Mouse (Mus musculus) C2C12 (cell line): ENCODE results near the gene BC049715.

Experiments
- CTCF ChIP-seq: IDR thresholded peaks from one replicate; pipeline ENCODE4 v1.5.1; 2011; ENCODE audit not compliant: control insufficient read depth, insufficient read depth, insufficient read length
- FOSL1 ChIP-seq: IDR thresholded peaks from one replicate; pipeline ENCODE4 v1.8.0; 2011; ENCODE audit warnings: mild to moderate bottlenecking, low read length; ENCODE audit not compliant: poor library complexity, insufficient read depth, severe bottlenecking
- MAX ChIP-seq: IDR thresholded peaks from one replicate; pipeline ENCODE4 v1.6.1; 2011; ENCODE audit warnings: mild to moderate bottlenecking, control low read depth
- USF1 ChIP-seq: IDR thresholded peaks from one replicate; pipeline ENCODE4 v1.6.1; 2011; ENCODE audit warnings: low read depth, mild to moderate bottlenecking, control low read depth, moderate library complexity

GRCm38 (mm10) chr6:136875670-136876069 is 48.2 kb downstream of the BC049715 start, which contains the start of gene Mgp:
- TF ChIP-seq CTCF (no peak), MAX (no peak), USF1 (no peak), FOSL1 (no peak)
